Mouse (Mus musculus) urinary bladder, postnatal 36 days (tissue): ENCODE results near the gene Miga1.
A peak's percentile ranks its signal among the peaks of the same experiment; 100 is the strongest.

Experiments used
- DNase-seq, 2 experiments: peaks; one replicate each; pipeline ENCODE4 v3.0.0; 2022; ENCODE audit warnings: low spot score in 2 of 2, mixed read lengths in 1 of 2

The Miga1 gene

GRCm38 (mm10) chr3:152287810-152288209 lies 52.4 kb downstream of the Miga1 start:
- no peak for DNase-seq

GRCm38 (mm10) chr3:152284759-152285158 lies 55.4 kb downstream of the Miga1 start:
- no peak for DNase-seq

- no peak for DNase-seq
Measured at GRCm38 (mm10) chr3:152284306-152284705, 55.9 kb downstream of the Miga1 start.

GRCm38 (mm10) chr3:152282126-152282525 lies 58.1 kb downstream of the Miga1 start:
- DNase-seq = no peak

GRCm38 (mm10) chr3:152278431-152278830 lies 61.8 kb downstream of the Miga1 start:
- no peak for DNase-seq

GRCm38 (mm10) chr3:152277912-152278311 lies 62.3 kb downstream of the Miga1 start:
- DNase-seq = no peak

- DNase-seq = no peak
Measured at GRCm38 (mm10) chr3:152276935-152277334, 63.3 kb downstream of the Miga1 start.

GRCm38 (mm10) chr3:152275008-152275407 lies 65.2 kb downstream of the Miga1 start:
- DNase-seq = no peak

GRCm38 (mm10) chr3:152272974-152273685 lies 67.1 kb downstream of the Miga1 start:
- no peak for DNase-seq

GRCm38 (mm10) chr3:152271876-152272275 lies 68.3 kb downstream of the Miga1 start:
- DNase-seq = no peak

GRCm38 (mm10) chr3:152271071-152271710 lies 69.0 kb downstream of the Miga1 start:
- no peak for DNase-seq

- DNase-seq = no peak
Measured at GRCm38 (mm10) chr3:152268099-152268498, 72.1 kb downstream of the Miga1 start.

- DNase-seq = no peak
Measured at GRCm38 (mm10) chr3:152266036-152266421, 74.2 kb downstream of the Miga1 start, which contains the start of gene Nexn. Gene Nexn, minus strand, starts transcription at chr3:152266350.

- peak; percentile 37 to 72 for DNase-seq
Measured at GRCm38 (mm10) chr3:152265351-152266035, 74.7 kb downstream of the Miga1 start.

- DNase-seq = no peak
Measured at GRCm38 (mm10) chr3:152264830-152265229, 75.4 kb downstream of the Miga1 start.

- DNase-seq = no peak
Measured at GRCm38 (mm10) chr3:152264374-152264773, 75.8 kb downstream of the Miga1 start.

- DNase-seq = no peak
Measured at GRCm38 (mm10) chr3:152261948-152262347, 78.3 kb downstream of the Miga1 start.

- DNase-seq = no peak
Measured at GRCm38 (mm10) chr3:152261436-152261835, 78.8 kb downstream of the Miga1 start.

GRCm38 (mm10) chr3:152260362-152260761 lies 79.8 kb downstream of the Miga1 start:
- no peak for DNase-seq

- peak; percentile 69 to 71 for DNase-seq
Measured at GRCm38 (mm10) chr3:152259409-152259808, 80.8 kb downstream of the Miga1 start.

- no peak for DNase-seq
Measured at GRCm38 (mm10) chr3:152257528-152257927, 82.7 kb downstream of the Miga1 start.

GRCm38 (mm10) chr3:152250487-152250886 lies 89.7 kb downstream of the Miga1 start:
- no peak for DNase-seq

GRCm38 (mm10) chr3:152247708-152248107 lies 92.5 kb downstream of the Miga1 start:
- DNase-seq = no peak
